Mouse (Mus musculus) kidney, postnatal 14 days (tissue): ENCODE data around the gene Klhl26.

Source experiments
- DNase-seq: peaks from one replicate; pipeline ENCODE4 v3.0.0; 2022; ENCODE audit warnings: mixed read lengths

Gene Klhl26

GRCm38 (mm10) chr8:70471856-70472255, 4.9 kb downstream of the Klhl26 start:
- DNase-seq, result no peak

GRCm38 (mm10) chr8:70469938-70470337, 6.8 kb downstream of the Klhl26 start:
- DNase-seq, result no peak

GRCm38 (mm10) chr8:70469295-70469916, 7.4 kb downstream of the Klhl26 start:
- DNase-seq, result no peak

- DNase-seq, result no peak
These were observed 8.0 kb downstream of the Klhl26 start for GRCm38 (mm10) chr8:70468733-70469132.

GRCm38 (mm10) chr8:70467907-70468306, 8.9 kb downstream of the Klhl26 start:
- DNase-seq, result no peak

- peak; percentile 36 for DNase-seq
These were observed 9.5 kb downstream of the Klhl26 start for GRCm38 (mm10) chr8:70467229-70467725.

- DNase-seq, result peak; percentile 61
These were observed 10.0 kb downstream of the Klhl26 start for GRCm38 (mm10) chr8:70466771-70467170.

GRCm38 (mm10) chr8:70466305-70466704, 10.5 kb downstream of the Klhl26 start:
- DNase-seq, result no peak

GRCm38 (mm10) chr8:70465701-70466100, 11.1 kb downstream of the Klhl26 start:
- no peak for DNase-seq

GRCm38 (mm10) chr8:70464162-70464561, 12.6 kb downstream of the Klhl26 start:
- no peak for DNase-seq

- DNase-seq, result no peak
These were observed 13.5 kb downstream of the Klhl26 start for GRCm38 (mm10) chr8:70463306-70463705.

GRCm38 (mm10) chr8:70462516-70462813, 14.3 kb downstream of the Klhl26 start:
- no peak for DNase-seq

- DNase-seq, result no peak
These were observed 14.8 kb downstream of the Klhl26 start for GRCm38 (mm10) chr8:70461765-70462515.

GRCm38 (mm10) chr8:70460606-70461005, 16.2 kb downstream of the Klhl26 start:
- DNase-seq, result no peak

- DNase-seq, result no peak
These were observed 16.6 kb downstream of the Klhl26 start for GRCm38 (mm10) chr8:70460199-70460598.

GRCm38 (mm10) chr8:70459636-70460035, 17.1 kb downstream of the Klhl26 start:
- no peak for DNase-seq

GRCm38 (mm10) chr8:70458462-70458861, 18.3 kb downstream of the Klhl26 start:
- no peak for DNase-seq

GRCm38 (mm10) chr8:70457882-70458281, 18.9 kb downstream of the Klhl26 start:
- no peak for DNase-seq

GRCm38 (mm10) chr8:70456996-70457395, 19.8 kb downstream of the Klhl26 start:
- no peak for DNase-seq

GRCm38 (mm10) chr8:70453852-70454251, 22.9 kb downstream of the Klhl26 start:
- DNase-seq, result no peak

GRCm38 (mm10) chr8:70452196-70452966, 24.4 kb downstream of the Klhl26 start:
- no peak for DNase-seq

GRCm38 (mm10) chr8:70447639-70448420, 28.9 kb downstream of the Klhl26 start:
- peak; percentile 30 for DNase-seq

GRCm38 (mm10) chr8:70445988-70446387, 30.8 kb downstream of the Klhl26 start:
- DNase-seq, result no peak
